Mouse (Mus musculus) hindbrain, embryonic 11.5 days (tissue): Measurements from ENCODE around the gene Tas1r1. TPM values are rescaled to one million over a fixed set of nuclear protein-coding genes. Genes with fewer than 3 reads are reported as not detected.
A peak's percentile ranks its signal among the peaks of the same experiment; 100 is the strongest.

Source experiments
- ATAC-seq: fragments of 200-750 bp; cut with Nextera tagmentation; 2 replicates; pipeline ENCODE4 v1.8.0; 2017; ENCODE audit warnings: mild to moderate bottlenecking, moderate TSS enrichment, moderate library complexity; ENCODE audit not compliant: low FRiP score
- DNase-seq: peaks from one replicate; pipeline ENCODE4 v3.0.0-alpha.2; 2015; ENCODE audit warnings: low spot score
- H3K27ac ChIP-seq: fragments of 300-500 bp; sonication (generic); 2 replicates; pipeline ENCODE4 v1.5.1; 2014; ENCODE audit warnings: mild to moderate bottlenecking, low read depth, low read length
- H3K27me3 ChIP-seq: fragments of 300-500 bp; sonication (generic); 2 replicates; pipeline ENCODE4 v1.6.1; 2014; ENCODE audit warnings: mild to moderate bottlenecking, low read length, moderate library complexity, mixed read lengths; ENCODE audit not compliant: control insufficient read depth, insufficient read depth
- H3K36me3 ChIP-seq: fragments of 300-500 bp; sonication (generic); 2 replicates; pipeline ENCODE4 v1.6.1; 2014; ENCODE audit warnings: mild to moderate bottlenecking, low read length, moderate library complexity, mixed read lengths; ENCODE audit not compliant: control insufficient read depth, insufficient read depth
- H3K4me1 ChIP-seq: fragments of 300-500 bp; sonication (generic); replicated peaks from 2 replicates; pipeline ENCODE4 v1.6.1; 2014; ENCODE audit warnings: low read length, mixed read lengths; ENCODE audit not compliant: control insufficient read depth, insufficient read depth
- H3K4me2 ChIP-seq: fragments of 300-500 bp; sonication (generic); replicated peaks from 2 replicates; pipeline ENCODE4 v1.6.1; 2014; ENCODE audit warnings: mild to moderate bottlenecking, low read depth, low read length
- H3K4me3 ChIP-seq: fragments of 300-500 bp; sonication (generic); 2 replicates; pipeline ENCODE4 v1.5.1; 2014; ENCODE audit warnings: low read depth, low read length
- H3K9ac ChIP-seq: fragments of 300-500 bp; sonication (generic); 2 replicates; pipeline ENCODE4 v1.6.1; 2014; ENCODE audit warnings: low read depth, low read length
- H3K9me3 ChIP-seq: fragments of 300-500 bp; sonication (generic); 2 replicates; pipeline ENCODE4 v1.6.1; 2016; ENCODE audit warnings: low read length; ENCODE audit not compliant: control insufficient read depth
- WGBS: fragments of 180-500 bp; shearing (Covaris S2); extraction: QIAGEN DNeasy Blood & Tissue Kit; methylation state at CpG from one replicate; pipeline ENCODE4 v1.1.7; 2014; 5-methylcytosine and 5-hydroxymethylcytosine counted together
- polyA plus RNA-seq: library from polyadenylated mRNA; unstranded; fragments of >200 nt; fragmentation: Nextera tagmentation; extraction: Ambion mirVana; gene quantifications from 2 replicates; pipeline ENCODE4 v1.2.1, GENCODE M21; 2014

Tas1r1 gene
- polyA plus RNA-seq, 1 experiment from 2014 or later: 0.62 TPM

GRCm38 (mm10) chr4:151997701-151998100 lies 40.7 kb downstream of the Tas1r1 start:
- 0 out of 2 replicates have a peak, but pooled peaks cover 3% of the 10 kb centered on the region for H3K4me1 ChIP-seq
- H3K4me2 ChIP-seq: no peak overlapping the region
- no peaks in the 10 kb centered on the region for H3K36me3 ChIP-seq
- peak overlapping the region; percentile 100; the same call in 1 of the 2 replicates for H3K4me3 ChIP-seq
- no peaks in the 10 kb centered on the region for H3K9me3 ChIP-seq
- H3K27ac ChIP-seq: no peak overlapping the region
- 70% methylated on average over 3 of the region's 3 CpGs for whole genome bisulfite sequencing
- no peak overlapping the region for H3K9ac ChIP-seq
- DNase-seq (no peak), ATAC-seq (no peak)
- H3K27me3 ChIP-seq: no peaks in the 10 kb centered on the region

- ATAC-seq: no peak
- H3K4me3 ChIP-seq: peak overlapping the region; percentile 100
- H3K4me2 ChIP-seq: peak overlapping the region; percentile 69
- H3K4me1 ChIP-seq: 0 out of 2 replicates have a peak, but pooled peaks cover 3% of the 10 kb centered on the region
- no peaks in the 10 kb centered on the region for H3K9me3 ChIP-seq
- H3K27me3 ChIP-seq: no peaks in the 10 kb centered on the region
- peak overlapping the region; percentile 74 for H3K27ac ChIP-seq
- H3K9ac ChIP-seq: peak overlapping the region; percentile 75
- DNase-seq: no peak
- H3K36me3 ChIP-seq: no peaks in the 10 kb centered on the region
- 7% methylated on average over 13 of the region's 13 CpGs for WGBS
Observed at GRCm38 (mm10) chr4:151996951-151997222, 41.5 kb downstream of the Tas1r1 start.

- WGBS: under 1% methylated on average over 89 of the region's 94 CpGs
- Histone ChIP-seq H3K4me2 (peak within 1 kb of the TSS; percentile 88), H3K4me3 (peak within 1 kb of the TSS; percentile 100), H3K27ac (peak within 1 kb of the TSS; percentile 78), H3K27me3 (no peaks in the 10 kb centered on the region), H3K4me1 (0 out of 2 replicates have a peak, but pooled peaks cover 3% of the 10 kb centered on the region), H3K9me3 (no peaks in the 10 kb centered on the region), H3K9ac (peak within 1 kb of the TSS; percentile 93), H3K36me3 (0 out of 2 replicates have a peak, but pooled peaks cover under 1% of the 10 kb centered on the region)
- peak; percentile 100 for DNase-seq
- ATAC-seq: peak; percentile 97
Observed at GRCm38 (mm10) chr4:151996173-151996950, 42.0 kb downstream of the Tas1r1 start, which contains the start of gene Phf13. Gene Phf13, minus strand, starts transcription at chr4:151996258.

- H3K4me2 ChIP-seq: peak overlapping the region; percentile 88
- peaks cover 8% of the 10 kb centered on the region; the same call in 1 of the 2 replicates for H3K36me3 ChIP-seq
- 0 out of 2 replicates have a peak, but pooled peaks cover 3% of the 10 kb centered on the region for H3K4me1 ChIP-seq
- ATAC-seq (peak; percentile 2; the same call in 1 of the 2 replicates), DNase-seq (no peak)
- WGBS: under 1% methylated on average over 61 of the region's 111 CpGs
- H3K27me3 ChIP-seq: no peaks in the 10 kb centered on the region
- H3K4me3 ChIP-seq: peak overlapping the region; percentile 100
- H3K9me3 ChIP-seq: no peaks in the 10 kb centered on the region
- H3K27ac ChIP-seq: peak overlapping the region; percentile 78
- H3K9ac ChIP-seq: peak overlapping the region; percentile 93
Observed at GRCm38 (mm10) chr4:151995371-151996172, 42.8 kb downstream of the Tas1r1 start.

GRCm38 (mm10) chr4:151994228-151995171 lies 43.9 kb downstream of the Tas1r1 start:
- no peak for ATAC-seq
- DNase-seq: peak; percentile 61
- under 1% methylated on average over 54 of the region's 61 CpGs for WGBS

GRCm38 (mm10) chr4:151993035-151993434 lies 45.3 kb downstream of the Tas1r1 start:
- no peaks in the 10 kb centered on the region for H3K27me3 ChIP-seq
- DNase-seq (no peak), ATAC-seq (no peak)
- H3K27ac ChIP-seq: no peak overlapping the region
- H3K36me3 ChIP-seq: peaks cover 9% of the 10 kb centered on the region; the same call in 1 of the 2 replicates
- H3K9ac ChIP-seq: no peak overlapping the region
- no peak overlapping the region for H3K4me2 ChIP-seq
- H3K4me1 ChIP-seq: peaks cover 8% of the 10 kb centered on the region
- no peak overlapping the region for H3K4me3 ChIP-seq
- H3K9me3 ChIP-seq: no peaks in the 10 kb centered on the region
- 86% methylated on average over 6 of the region's 6 CpGs for WGBS

More at GRCm38 (mm10) chr4:151994228-151995171, 43.9 kb downstream of the Tas1r1 start:
- peak overlapping the region; percentile 88 for H3K4me2 ChIP-seq
- H3K9me3 ChIP-seq: no peaks in the 10 kb centered on the region
- peaks cover 9% of the 10 kb centered on the region; the same call in 1 of the 2 replicates for H3K36me3 ChIP-seq
- H3K4me1 ChIP-seq: 0 out of 2 replicates have a peak, but pooled peaks cover 3% of the 10 kb centered on the region
- no peaks in the 10 kb centered on the region for H3K27me3 ChIP-seq
- H3K4me3 ChIP-seq: peak overlapping the region; percentile 100
- peak overlapping the region; percentile 93 for H3K9ac ChIP-seq
- H3K27ac ChIP-seq: peak overlapping the region; percentile 78

GRCm38 (mm10) chr4:151992091-151992490 lies 46.3 kb downstream of the Tas1r1 start:
- H3K27me3 ChIP-seq: no peaks in the 10 kb centered on the region
- no peak for DNase-seq
- 94% methylated on average over 9 of the region's 9 CpGs for WGBS

GRCm38 (mm10) chr4:151989110-151989488 lies 49.3 kb downstream of the Tas1r1 start:
- peaks cover 9% of the 10 kb centered on the region; the same call in 1 of the 2 replicates for H3K36me3 ChIP-seq
- no peak for DNase-seq
- peak overlapping the region; percentile 73 for H3K4me2 ChIP-seq
- H3K4me1 ChIP-seq: peaks cover 10% of the 10 kb centered on the region
- H3K9ac ChIP-seq: no peak overlapping the region
- peak overlapping the region; percentile 61 for H3K4me3 ChIP-seq
- H3K27me3 ChIP-seq: no peaks in the 10 kb centered on the region
- peak; percentile 44; the same call in 1 of the 2 replicates for ATAC-seq
- no peaks in the 10 kb centered on the region for H3K9me3 ChIP-seq
- 30% methylated on average over 6 of the region's 6 CpGs for whole genome bisulfite sequencing
- H3K27ac ChIP-seq: no peak overlapping the region

More at GRCm38 (mm10) chr4:151992091-151992490, 46.3 kb downstream of the Tas1r1 start:
- Histone ChIP-seq H3K9me3 (no peaks in the 10 kb centered on the region), H3K4me2 (no peak overlapping the region), H3K4me1 (peaks cover 10% of the 10 kb centered on the region), H3K36me3 (peaks cover 9% of the 10 kb centered on the region; the same call in 1 of the 2 replicates), H3K27ac (no peak overlapping the region), H3K4me3 (no peak overlapping the region), H3K9ac (no peak overlapping the region)
- ATAC-seq: no peak
